Mouse (Mus musculus) macrophage (primary cell): Measurements from ENCODE around the gene E130114P18Rik. TPM values are rescaled to one million over a fixed set of nuclear protein-coding genes. Genes with fewer than 3 reads are reported as not detected.

Source experiments
- H3K27ac ChIP-seq: fragments of 350-480 bp; formaldehyde crosslinking; 2 replicates; pipeline ENCODE4 v1.9.0; 2021
- H3K36me3 ChIP-seq: fragments of 350-480 bp; formaldehyde crosslinking; 2 replicates; pipeline ENCODE4 v1.9.0; 2021; ENCODE audit errors: inconsistent target
- H3K4me3 ChIP-seq: fragments of 350-480 bp; formaldehyde crosslinking; 2 replicates; pipeline ENCODE4 v1.9.0; 2021; ENCODE audit errors: inconsistent target
- H3K79me2 ChIP-seq: fragments of 350-480 bp; formaldehyde crosslinking; 2 replicates; pipeline ENCODE4 v1.9.0; 2021; ENCODE audit errors: inconsistent target
- WGBS: methylation state at CpG from one replicate; pipeline ENCODE4 v1.1.7; 2026; ENCODE audit warnings: inconsistent platforms; ENCODE audit not compliant: missing documents; 5-methylcytosine and 5-hydroxymethylcytosine counted together
- polyA plus RNA-seq: library from polyadenylated mRNA; stranded (reverse); fragments of 250-400 nt; gene quantifications from 3 replicates; pipeline ENCODE4 v1.2.4, GENCODE M21; 2018; ENCODE audit warnings: inconsistent platforms

E130114P18Rik gene
- polyA plus RNA-seq, 1 experiment from 2014 or later: not detected

DNA sequence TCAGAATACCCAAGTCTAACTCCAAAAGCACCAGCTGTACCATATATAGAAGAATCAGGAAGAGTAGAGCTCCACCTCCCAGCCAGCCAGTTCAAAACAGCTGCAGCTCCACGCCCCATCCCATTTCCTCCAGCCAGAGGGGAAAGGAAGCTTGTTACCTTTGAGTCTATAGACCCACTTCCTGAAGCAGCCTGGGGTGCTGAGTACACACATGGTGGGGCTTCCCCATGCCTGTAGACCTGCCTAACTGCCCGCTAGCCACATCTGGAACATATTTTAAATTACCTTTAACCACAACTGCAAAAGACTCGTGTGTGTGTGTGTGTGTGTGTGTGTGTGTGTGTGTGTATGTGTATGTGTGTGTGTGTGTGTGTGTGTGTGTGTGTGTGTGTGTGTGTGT, 120.3 kb downstream of the E130114P18Rik start:
- no peaks in the 10 kb centered on the region for H3K79me2 ChIP-seq
- 3% methylated on average over 3 of the region's 3 CpGs for WGBS
- H3K27ac ChIP-seq: no peak overlapping the region
- H3K4me3 ChIP-seq: no peak overlapping the region
- no peaks in the 10 kb centered on the region for H3K36me3 ChIP-seq

DNA sequence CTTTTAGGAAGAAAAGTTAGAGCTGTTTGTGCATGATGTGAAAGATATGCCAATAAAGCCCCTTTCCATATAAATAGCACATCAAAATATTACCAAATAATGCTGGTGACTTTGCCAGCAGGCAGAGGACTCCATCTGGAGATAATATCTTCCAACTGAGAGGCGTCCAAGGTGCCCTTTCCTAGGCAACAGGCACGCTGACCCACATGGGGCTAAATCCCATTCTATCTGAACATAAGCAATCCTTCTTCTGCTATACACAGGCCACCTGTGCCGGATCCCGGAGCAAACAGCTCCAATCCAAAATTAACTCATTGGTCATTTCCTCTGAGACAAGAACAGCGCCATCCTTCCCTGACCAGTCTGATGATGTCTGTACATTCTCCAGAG, 128.3 kb downstream of the E130114P18Rik start:
- no peak overlapping the region for H3K27ac ChIP-seq

DNA sequence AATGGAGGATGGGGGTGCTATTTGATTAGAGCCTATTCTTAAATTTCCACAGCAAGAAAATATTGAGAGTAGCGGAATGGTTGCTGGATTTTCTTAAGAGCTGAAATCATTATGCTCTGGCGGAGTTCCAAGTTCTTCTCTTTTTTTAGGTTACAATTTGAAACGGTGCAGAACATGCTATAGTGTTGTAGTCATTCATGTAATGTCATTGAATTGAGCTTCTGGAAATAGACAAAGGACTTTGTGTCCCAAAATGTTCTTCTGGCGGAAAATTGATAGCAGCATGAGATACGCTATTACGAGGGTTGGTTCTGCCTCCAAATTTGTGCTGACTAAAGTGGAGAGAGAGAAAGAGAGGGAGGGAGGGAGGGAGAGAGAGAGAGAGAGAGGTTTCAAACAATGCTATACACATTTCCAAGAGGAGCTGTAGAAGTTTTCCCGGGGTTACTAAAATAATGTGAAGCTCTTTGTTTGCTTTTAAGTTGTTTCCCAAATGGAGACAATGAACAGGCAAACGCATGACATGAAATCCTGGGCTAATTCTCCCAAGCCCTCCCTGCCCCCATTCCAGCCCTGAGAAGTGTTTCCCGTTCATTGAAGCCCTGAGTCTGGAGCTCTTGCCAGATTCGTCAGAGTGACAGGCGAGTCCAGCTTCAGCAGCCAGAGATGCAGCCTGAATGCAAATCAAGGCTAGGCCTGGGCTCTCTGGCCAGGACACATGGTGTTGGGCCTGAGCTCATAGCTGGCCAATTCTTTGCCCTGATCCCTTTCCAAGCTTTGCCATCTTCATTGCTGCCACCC, 128.9 kb downstream of the E130114P18Rik start:
- no peak overlapping the region for H3K27ac ChIP-seq
- H3K79me2 ChIP-seq: no peaks in the 10 kb centered on the region
- no peaks in the 10 kb centered on the region for H3K36me3 ChIP-seq
- WGBS: 80% methylated on average over 9 of the region's 11 CpGs
- no peak overlapping the region for H3K4me3 ChIP-seq

More for the DNA sequence above, 128.3 kb downstream of the E130114P18Rik start:
- Histone ChIP-seq H3K4me3 (no peak overlapping the region), H3K36me3 (no peaks in the 10 kb centered on the region), H3K79me2 (no peaks in the 10 kb centered on the region)
- WGBS: 91% methylated on average over 5 of the region's 5 CpGs

DNA sequence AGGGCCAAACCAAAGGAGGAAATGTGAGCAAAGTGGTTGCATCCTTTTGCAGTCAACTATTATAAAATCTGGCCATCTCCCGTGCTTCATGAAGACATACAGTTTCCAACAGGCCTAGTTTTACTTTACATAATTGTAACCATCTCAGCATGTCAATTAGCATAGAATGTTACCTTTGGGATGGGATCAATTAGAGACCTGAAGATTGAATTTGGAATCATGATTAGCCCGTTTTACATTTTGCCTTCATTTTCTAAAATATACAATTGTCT, 129.5 kb downstream of the E130114P18Rik start:
- Histone ChIP-seq H3K4me3 (no peak overlapping the region), H3K79me2 (no peaks in the 10 kb centered on the region), H3K36me3 (no peaks in the 10 kb centered on the region), H3K27ac (no peak overlapping the region)
- 25% methylated on average over 2 of the region's 2 CpGs for WGBS

DNA sequence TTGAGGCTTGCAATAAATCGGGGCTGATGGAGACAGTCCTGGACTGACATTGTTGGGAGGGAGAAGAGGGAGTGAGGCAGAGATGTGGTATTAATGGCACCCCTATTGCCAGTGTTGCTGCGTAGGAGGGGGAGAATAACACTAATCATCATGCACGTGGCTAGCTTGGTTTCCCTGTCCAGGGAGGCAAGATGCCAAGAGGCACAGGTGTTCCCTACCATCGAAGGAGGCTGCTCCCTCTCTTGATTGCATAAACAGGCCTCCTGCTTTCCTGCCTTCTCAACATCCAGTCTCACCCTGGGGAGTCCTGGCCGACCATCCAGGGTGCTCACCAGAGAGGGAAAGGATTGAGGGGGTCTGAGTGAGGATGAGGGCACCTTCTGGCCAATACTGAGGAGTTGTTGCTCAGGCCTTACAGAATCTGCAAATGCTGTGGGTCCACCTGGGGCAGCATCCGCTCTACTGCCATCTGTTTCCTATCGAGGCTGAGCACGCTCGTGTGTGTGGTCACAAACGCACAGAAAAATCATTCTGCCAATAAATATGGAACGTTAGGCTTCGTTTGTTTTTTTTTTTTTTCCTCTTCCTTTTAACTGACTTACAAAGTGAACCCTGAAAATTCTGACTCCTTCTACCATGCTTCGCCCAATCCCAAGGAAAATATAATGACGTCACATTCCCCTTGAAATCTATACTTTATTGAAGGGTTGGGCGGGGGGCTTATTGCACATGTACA, 130.0 kb downstream of the E130114P18Rik start:
- Histone ChIP-seq H3K79me2 (no peaks in the 10 kb centered on the region), H3K27ac (no peak overlapping the region), H3K36me3 (no peaks in the 10 kb centered on the region), H3K4me3 (no peak overlapping the region)
- WGBS: 8% methylated on average over 14 of the region's 15 CpGs

DNA sequence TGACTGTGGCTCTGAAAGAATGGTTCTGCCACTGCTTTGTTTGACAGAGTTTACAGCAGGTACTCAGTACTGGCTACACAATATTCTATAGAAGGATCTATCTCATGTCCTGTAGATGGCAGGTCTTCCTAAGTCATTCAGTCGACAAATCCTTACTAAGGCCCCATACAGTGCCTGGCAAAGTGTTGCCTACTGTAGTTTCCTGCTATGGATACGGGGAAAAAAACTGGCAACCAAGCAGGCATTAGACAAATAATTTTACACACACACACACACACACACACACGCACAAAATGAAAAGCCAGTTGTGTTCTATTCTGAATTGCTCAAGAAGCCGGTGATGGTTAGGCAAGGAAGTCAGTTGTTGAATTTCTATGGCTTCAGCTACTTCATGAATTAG, 130.6 kb downstream of the E130114P18Rik start:
- WGBS: 54% methylated on average over 3 of the region's 4 CpGs
- H3K4me3 ChIP-seq: no peak overlapping the region
- no peaks in the 10 kb centered on the region for H3K36me3 ChIP-seq
- H3K79me2 ChIP-seq: no peaks in the 10 kb centered on the region
- H3K27ac ChIP-seq: no peak overlapping the region

DNA sequence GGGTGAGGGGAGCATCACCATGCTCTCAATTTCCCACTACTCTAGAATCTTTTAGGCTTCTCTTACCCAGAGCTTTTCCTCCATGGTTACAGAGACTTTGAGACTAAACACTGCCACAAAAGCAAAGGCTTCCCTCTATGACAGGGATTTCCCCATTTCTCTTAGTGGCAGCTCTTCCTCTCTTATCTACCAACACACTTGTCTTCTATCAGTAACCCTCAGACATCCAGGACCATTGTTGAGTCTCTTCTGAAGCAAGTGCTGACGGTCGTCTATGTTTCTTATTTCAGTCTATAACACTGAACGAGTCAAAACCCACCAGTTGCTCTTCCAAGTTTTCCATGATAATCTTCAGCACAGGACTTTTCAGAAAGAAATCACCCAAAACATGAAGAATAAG, 137.5 kb downstream of the E130114P18Rik start:
- H3K36me3 ChIP-seq: no peaks in the 10 kb centered on the region
- no peak overlapping the region for H3K27ac ChIP-seq
- no peaks in the 10 kb centered on the region for H3K79me2 ChIP-seq
- no peak overlapping the region for H3K4me3 ChIP-seq
- 13% methylated on average over 3 of the region's 3 CpGs for WGBS

DNA sequence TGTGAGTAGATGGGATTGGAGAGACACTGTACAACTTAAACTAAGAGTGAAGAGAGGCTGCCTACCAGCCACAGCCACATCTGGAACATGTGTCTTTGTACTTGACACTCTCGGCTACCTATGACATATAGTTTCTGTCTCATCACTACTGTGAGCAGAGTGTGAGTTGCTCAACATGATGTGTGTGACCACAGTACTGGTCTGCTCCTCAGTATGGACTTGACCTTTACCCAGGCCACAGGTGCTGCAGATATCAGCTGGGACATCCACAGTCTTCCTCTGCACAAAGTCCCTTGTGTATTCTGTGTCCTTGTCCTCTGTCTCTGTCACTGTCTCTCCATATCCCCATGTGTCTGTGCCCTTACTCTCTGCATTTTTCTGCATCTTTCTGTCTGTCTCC, 141.3 kb downstream of the E130114P18Rik start:
- no peak overlapping the region for H3K27ac ChIP-seq
- no peak overlapping the region for H3K4me3 ChIP-seq
- no peaks in the 10 kb centered on the region for H3K79me2 ChIP-seq
- no peaks in the 10 kb centered on the region for H3K36me3 ChIP-seq
- WGBS: 95% methylated on average over 1 of the region's 1 CpGs

DNA sequence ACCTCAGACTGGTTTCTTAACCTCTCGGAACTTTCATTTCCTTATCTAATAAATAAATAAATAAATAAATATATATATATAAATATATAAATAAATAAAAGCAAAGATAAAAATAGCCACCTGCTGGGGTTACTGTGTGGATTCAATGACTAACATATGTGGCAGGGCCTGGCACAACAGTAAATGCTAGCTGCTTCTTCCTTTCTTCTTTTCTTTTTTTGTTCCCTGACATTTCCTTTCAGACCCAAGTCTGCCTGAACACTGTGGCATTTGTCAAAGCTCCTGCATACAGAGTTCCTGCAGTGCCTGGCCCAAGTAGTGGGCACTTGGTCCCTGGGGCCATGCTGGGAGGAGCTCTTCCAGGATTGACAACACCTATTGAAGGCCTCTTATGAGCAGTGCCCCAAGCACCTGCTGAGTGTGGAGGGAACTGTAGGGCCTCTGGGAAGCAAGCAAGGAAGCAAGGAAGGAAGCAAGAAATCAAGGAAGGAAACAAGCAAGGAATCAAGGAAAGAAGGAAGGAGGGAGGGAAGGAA, 142.1 kb downstream of the E130114P18Rik start:
- Histone ChIP-seq H3K4me3 (no peak overlapping the region), H3K36me3 (no peaks in the 10 kb centered on the region)
- 33% methylated on average over 1 of the region's 1 CpGs for WGBS

DNA sequence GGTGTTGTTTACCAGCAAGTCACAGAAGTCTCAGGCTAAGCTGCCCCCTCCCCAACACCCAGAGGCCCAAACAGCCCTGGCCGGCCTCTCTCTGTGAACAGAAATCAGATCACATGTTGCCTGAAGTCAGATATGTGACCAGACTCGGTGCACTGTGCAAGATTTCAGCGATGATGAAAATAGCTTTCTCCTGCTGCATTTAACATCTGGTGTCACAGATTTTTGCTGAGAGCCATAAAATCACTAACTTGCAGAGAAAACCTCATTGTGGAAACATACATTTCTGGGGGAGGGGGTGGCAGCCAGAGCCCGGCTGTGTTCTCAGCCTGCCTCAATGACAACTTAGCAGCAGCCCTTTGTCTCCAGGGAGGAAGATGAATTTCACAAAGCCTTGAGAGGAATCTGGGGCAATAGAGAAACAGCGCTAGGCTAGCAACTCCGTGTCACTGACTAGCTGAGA, 142.6 kb downstream of the E130114P18Rik start:
- no peaks in the 10 kb centered on the region for H3K79me2 ChIP-seq
- no peak overlapping the region for H3K4me3 ChIP-seq
- no peak overlapping the region for H3K27ac ChIP-seq
- no peaks in the 10 kb centered on the region for H3K36me3 ChIP-seq
- WGBS: 76% methylated on average over 6 of the region's 6 CpGs

More for the DNA sequence above, 142.1 kb downstream of the E130114P18Rik start:
- Histone ChIP-seq H3K27ac (no peak overlapping the region), H3K79me2 (no peaks in the 10 kb centered on the region)

DNA sequence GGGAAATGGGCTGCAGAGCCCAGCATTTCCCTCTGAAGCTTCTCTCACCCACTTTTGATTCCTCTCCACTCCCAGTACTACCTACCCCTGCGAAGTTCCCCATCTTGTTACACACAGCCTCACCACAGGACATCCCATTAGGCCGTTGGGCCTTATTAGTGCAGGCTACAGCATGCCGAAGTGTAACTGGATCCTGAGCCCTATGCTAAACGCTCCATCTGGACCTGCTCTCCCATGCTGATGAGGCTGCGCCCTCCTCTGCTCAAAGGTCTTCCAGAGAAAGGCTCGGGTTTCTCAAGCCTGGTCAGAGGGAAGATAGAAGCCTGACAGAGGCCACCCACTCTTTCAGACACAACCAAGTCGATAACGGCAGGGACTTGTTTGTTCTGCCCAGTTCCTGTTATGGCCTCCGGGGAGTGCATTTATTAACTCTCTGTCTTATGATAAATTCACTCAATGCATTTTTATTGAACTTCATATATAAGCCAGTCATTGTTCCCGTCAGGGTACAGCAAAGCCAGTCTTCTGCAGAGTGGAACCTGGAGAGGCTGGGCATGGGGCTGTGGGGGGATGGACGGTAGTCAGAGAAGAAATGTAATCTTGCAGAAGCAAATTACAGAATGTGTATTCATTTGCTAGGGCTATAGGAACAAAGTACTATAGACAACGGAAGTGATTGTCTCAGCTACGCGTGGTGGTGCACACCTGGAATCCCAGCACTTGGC, 148.8 kb downstream of the E130114P18Rik start:
- Histone ChIP-seq H3K27ac (no peak overlapping the region), H3K4me3 (no peak overlapping the region), H3K79me2 (no peaks in the 10 kb centered on the region), H3K36me3 (no peaks in the 10 kb centered on the region)
- 67% methylated on average over 14 of the region's 14 CpGs for WGBS

DNA sequence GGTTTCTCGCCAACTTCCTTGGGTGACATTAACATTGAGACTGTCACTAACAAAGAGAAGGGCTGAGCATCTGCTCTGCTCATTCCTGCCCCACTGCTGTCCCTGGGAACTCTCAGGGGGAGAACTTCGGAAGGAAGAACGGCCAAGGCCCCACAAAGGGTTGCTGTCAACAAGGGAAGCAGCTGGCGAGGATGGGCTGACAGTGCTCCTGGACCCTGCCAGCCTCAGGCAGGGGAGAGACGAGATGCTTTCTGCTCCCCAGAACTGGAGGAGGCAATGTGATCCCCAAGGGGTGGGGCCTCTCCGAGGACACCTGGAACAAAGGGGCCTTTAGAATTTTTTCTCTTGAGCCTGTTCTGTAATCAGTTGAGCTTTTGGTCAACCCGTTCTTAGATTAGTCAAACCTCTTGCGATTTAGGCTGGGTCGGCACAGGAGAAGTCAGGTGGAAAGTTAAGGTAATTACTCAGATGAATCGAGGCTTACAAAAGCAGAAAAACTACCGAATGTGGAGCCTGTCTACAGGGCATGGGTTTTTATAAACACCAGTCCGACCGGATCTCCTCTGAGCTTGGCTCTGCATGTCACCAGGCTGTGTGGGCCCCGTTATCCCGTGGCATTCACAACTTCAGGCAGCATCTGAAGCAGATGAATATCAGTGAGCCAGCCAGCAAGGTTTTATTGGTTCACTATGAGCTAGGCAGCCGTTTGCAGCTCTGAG, 151.7 kb downstream of the E130114P18Rik start:
- Histone ChIP-seq H3K36me3 (no peaks in the 10 kb centered on the region), H3K27ac (no peak overlapping the region), H3K79me2 (no peaks in the 10 kb centered on the region), H3K4me3 (no peak overlapping the region)
- WGBS: 92% methylated on average over 16 of the region's 16 CpGs

DNA sequence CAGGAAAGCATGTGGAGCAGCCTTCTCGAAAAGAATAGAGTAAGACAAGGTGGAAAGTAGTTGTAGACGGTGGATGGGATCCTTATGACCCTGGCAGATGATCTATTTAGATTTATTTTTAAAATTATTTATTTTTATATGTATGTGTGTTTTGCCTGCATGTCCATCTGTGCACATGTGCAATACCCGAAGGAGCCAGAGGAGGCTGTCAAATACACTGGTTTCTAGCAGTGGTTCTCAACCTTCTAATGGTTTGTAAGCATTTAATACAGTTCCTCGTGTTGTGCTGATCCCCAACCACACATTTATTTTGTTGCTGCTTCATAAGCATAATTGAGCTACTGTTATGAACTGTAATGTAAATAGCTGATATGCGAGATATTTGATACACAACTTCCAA, 154.7 kb downstream of the E130114P18Rik start:
- no peak overlapping the region for H3K4me3 ChIP-seq
- WGBS: 61% methylated on average over 5 of the region's 5 CpGs
- H3K27ac ChIP-seq: no peak overlapping the region
- no peaks in the 10 kb centered on the region for H3K36me3 ChIP-seq
- H3K79me2 ChIP-seq: no peaks in the 10 kb centered on the region

DNA sequence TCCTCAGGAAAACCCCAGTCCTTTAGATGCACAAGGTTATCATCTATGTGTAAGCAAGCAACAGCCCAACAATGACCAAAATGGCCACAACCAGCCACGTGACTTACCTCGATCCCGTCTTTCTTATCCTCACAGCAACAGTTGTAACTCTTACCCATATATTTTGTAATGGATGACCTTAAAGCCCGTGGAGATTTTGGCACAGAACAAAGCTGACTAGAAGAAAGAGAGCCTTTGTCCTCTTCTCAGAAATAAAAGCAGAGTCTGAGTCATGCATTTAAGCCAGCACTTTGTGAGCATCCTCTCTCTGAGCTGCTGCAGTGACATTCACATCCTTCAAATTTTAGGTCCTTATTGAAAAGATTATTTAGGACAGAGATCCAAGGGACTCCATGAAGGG, 156.1 kb downstream of the E130114P18Rik start:
- H3K4me3 ChIP-seq: no peak overlapping the region
- no peak overlapping the region for H3K27ac ChIP-seq
- H3K79me2 ChIP-seq: no peaks in the 10 kb centered on the region
- H3K36me3 ChIP-seq: no peaks in the 10 kb centered on the region
- 94% methylated on average over 4 of the region's 4 CpGs for WGBS
